Mouse (Mus musculus) limb, embryonic 11.5 days (tissue): ENCODE results near the gene Olfr229. TPM values are rescaled to one million over a fixed set of nuclear protein-coding genes. Genes with fewer than 3 reads are reported as not detected.
"Not testable (repeated sequence)": the region's sequence is repeated elsewhere in the genome, so short reads cannot be mapped to it uniquely, and the experiment has no call there.

ENCODE experiments used
- ATAC-seq: fragments of 200-750 bp; cut with Nextera tagmentation; 2 replicates; pipeline ENCODE4 v1.8.0; 2017; ENCODE audit warnings: low read depth; ENCODE audit not compliant: insufficient number of reproducible peaks, low FRiP score, low TSS enrichment
- DNase-seq: peaks from one replicate; pipeline ENCODE4 v3.0.0-alpha.2; 2015; ENCODE audit warnings: low spot score
- H3K27ac ChIP-seq: fragments of 300-500 bp; sonication (generic); replicated peaks from 2 replicates; pipeline ENCODE4 v1.5.1; 2014; ENCODE audit warnings: low read depth, mild to moderate bottlenecking, low read length
- H3K27me3 ChIP-seq: fragments of 300-500 bp; sonication (generic); 2 replicates; pipeline ENCODE4 v1.6.1; 2014; ENCODE audit warnings: mild to moderate bottlenecking, low read length, mixed read lengths; ENCODE audit not compliant: control insufficient read depth, insufficient read depth
- H3K36me3 ChIP-seq: fragments of 300-500 bp; sonication (generic); 2 replicates; pipeline ENCODE4 v1.6.1; 2014; ENCODE audit warnings: mild to moderate bottlenecking, low read length, moderate library complexity, mixed read lengths; ENCODE audit not compliant: control insufficient read depth, insufficient read depth
- H3K4me1 ChIP-seq: fragments of 300-500 bp; sonication (generic); 2 replicates; pipeline ENCODE4 v1.6.1; 2014; ENCODE audit warnings: low read length, mixed read lengths; ENCODE audit not compliant: control insufficient read depth, insufficient read depth
- H3K4me2 ChIP-seq: fragments of 300-500 bp; sonication (generic); 2 replicates; pipeline ENCODE4 v1.6.1; 2014; ENCODE audit warnings: low read depth, mild to moderate bottlenecking, moderate library complexity; ENCODE audit not compliant: severe bottlenecking
- H3K4me3 ChIP-seq: fragments of 300-500 bp; sonication (generic); 2 replicates; pipeline ENCODE4 v1.5.1; 2014; ENCODE audit warnings: low read depth, low read length
- H3K9ac ChIP-seq: fragments of 300-500 bp; sonication (generic); 2 replicates; pipeline ENCODE4 v1.6.1; 2014; ENCODE audit warnings: mild to moderate bottlenecking, low read length
- H3K9me3 ChIP-seq: fragments of 300-500 bp; sonication (generic); 2 replicates; pipeline ENCODE4 v1.6.1; 2016; ENCODE audit warnings: low read length; ENCODE audit not compliant: control insufficient read depth
- WGBS: fragments of 180-500 bp; shearing (Covaris S2); extraction: QIAGEN DNeasy Blood & Tissue Kit; methylation state at CpG from one replicate; pipeline ENCODE4 v1.1.7; 2014; 5-methylcytosine and 5-hydroxymethylcytosine counted together
- polyA plus RNA-seq: library from polyadenylated mRNA; unstranded; fragments of >200 nt; fragmentation: Nextera tagmentation; extraction: Ambion mirVana; gene quantifications from 2 replicates; pipeline ENCODE4 v1.2.1, GENCODE M21; 2014

Gene Olfr229
- polyA plus RNA-seq, 1 experiment from 2014 or later, result not detected

GRCm38 (mm10) chr9:39937201-39937600 is 30.1 kb downstream of the Olfr229 start, which contains the start of gene Olfr974:
TSS of gene Olfr974 (plus strand) at chr9:39937501.
- ATAC-seq (no peak), DNase-seq (no peak)
- 90% methylated on average over 1 of the region's 1 CpGs for WGBS
- Histone ChIP-seq H3K36me3 (no peaks in the 10 kb centered on the region), H3K27me3 (no peaks in the 10 kb centered on the region), H3K4me1 (no peaks in the 10 kb centered on the region), H3K4me2 (no peak within 1 kb of the TSS), H3K27ac (no peak within 1 kb of the TSS), H3K9me3 (no peaks in the 10 kb centered on the region), H3K9ac (no peak within 1 kb of the TSS), H3K4me3 (no peak within 1 kb of the TSS)

GRCm38 (mm10) chr9:39951946-39952345 is 44.8 kb downstream of the Olfr229 start, which contains the start of gene Olfr975:
TSS of gene Olfr975 (minus strand) at chr9:39952046.
- Histone ChIP-seq H3K27me3 (no peaks in the 10 kb centered on the region), H3K9ac (no peak within 1 kb of the TSS), H3K4me1 (no peaks in the 10 kb centered on the region), H3K36me3 (no peaks in the 10 kb centered on the region), H3K27ac (no peak within 1 kb of the TSS), H3K9me3 (no peaks in the 10 kb centered on the region), H3K4me3 (no peak within 1 kb of the TSS), H3K4me2 (no peak within 1 kb of the TSS)
- ATAC-seq, result no peak
- WGBS, result 65% methylated on average over 1 of the region's 1 CpGs
- DNase-seq, result no peak

DNA sequence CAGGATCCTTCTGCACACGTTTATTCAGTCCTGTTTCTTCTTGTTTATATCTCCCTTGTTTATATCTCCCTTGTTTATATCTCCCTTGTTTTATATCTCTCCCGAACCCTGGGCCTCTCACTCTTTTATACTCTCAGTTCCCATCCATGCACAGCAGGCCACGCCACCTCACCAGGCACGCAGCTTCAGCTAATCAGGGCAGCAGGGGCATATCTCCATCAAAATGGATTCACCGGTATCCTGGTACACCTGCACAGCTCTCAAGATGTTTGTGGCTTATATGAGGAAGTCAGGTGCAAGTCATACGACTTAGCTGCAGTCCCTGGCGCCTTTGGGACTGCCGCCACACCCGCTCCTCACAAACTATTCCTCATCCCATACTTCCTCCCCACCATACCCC is 53.9 kb downstream of the Olfr229 start, which contains the start of gene Olfr976:
Olfr976 (minus strand) TSS at position 101 of the 400 bp plus-strand sequence.
- DNase-seq, H3K27ac ChIP-seq, ATAC-seq, H3K9me3 ChIP-seq, H3K4me3 ChIP-seq, H3K36me3 ChIP-seq, H3K27me3 ChIP-seq, H3K4me2 ChIP-seq, H3K9ac ChIP-seq, H3K4me1 ChIP-seq: not testable (repeated sequence)
- 85% methylated on average over 6 of the region's 9 CpGs for whole genome bisulfite sequencing

Other genes with a start within 250 kb of the Olfr229 start
- not detected in 2 replicates for gene Olfr963, start 240.1 kb upstream of the Olfr229 start, polyA plus RNA-seq
- gene Olfr149, start 200.2 kb upstream of the Olfr229 start, polyA plus RNA-seq, result not detected in 2 replicates
- gene Olfr965, start 196.0 kb upstream of the Olfr229 start, polyA plus RNA-seq, result not detected in 2 replicates
- gene Olfr150, start 176.4 kb upstream of the Olfr229 start, polyA plus RNA-seq, result not detected in 2 replicates
- not detected in 2 replicates for gene Olfr967, start 161.1 kb upstream of the Olfr229 start, polyA plus RNA-seq
- gene Olfr968, start 124.1 kb upstream of the Olfr229 start, polyA plus RNA-seq, result not detected in 2 replicates
- gene Olfr969, start 116.4 kb upstream of the Olfr229 start, polyA plus RNA-seq, result not detected in 2 replicates
- not detected in 2 replicates for gene Olfr970, start 98.5 kb upstream of the Olfr229 start, polyA plus RNA-seq
- gene Olfr971, start 70.5 kb upstream of the Olfr229 start, polyA plus RNA-seq, result not detected in 2 replicates
- not detected in 2 replicates for gene Olfr972, start 40.9 kb upstream of the Olfr229 start, polyA plus RNA-seq
- gene Olfr974, start 30.2 kb downstream of the Olfr229 start, polyA plus RNA-seq, result not detected in 2 replicates
- 0.09 TPM in 1 of 2 replicates, not detected in the other for gene Olfr975, start 44.7 kb downstream of the Olfr229 start, polyA plus RNA-seq
- not detected in 2 replicates for gene Olfr976, start 53.8 kb downstream of the Olfr229 start, polyA plus RNA-seq
- gene Olfr978, start 84.8 kb downstream of the Olfr229 start, polyA plus RNA-seq, result not detected in 2 replicates
- gene Olfr979, start 96.1 kb downstream of the Olfr229 start, polyA plus RNA-seq, result not detected in 2 replicates
- gene Olfr980, start 102.2 kb downstream of the Olfr229 start, polyA plus RNA-seq, result not detected in 2 replicates
- not detected in 2 replicates for gene Olfr981, start 114.1 kb downstream of the Olfr229 start, polyA plus RNA-seq
- gene Olfr982, start 166.5 kb downstream of the Olfr229 start, polyA plus RNA-seq, result not detected in 2 replicates
- not detected in 2 replicates for gene Olfr983, start 186.3 kb downstream of the Olfr229 start, polyA plus RNA-seq
- not detected in 2 replicates for gene Olfr984, start 206.9 kb downstream of the Olfr229 start, polyA plus RNA-seq
- not detected in 2 replicates for gene Olfr985, start 222.8 kb downstream of the Olfr229 start, polyA plus RNA-seq
- not detected in 2 replicates for gene Tmem225, start 240.8 kb downstream of the Olfr229 start, polyA plus RNA-seq